ENCODE assay signal across 12 mouse cellular contexts in the genomic region with DNA sequence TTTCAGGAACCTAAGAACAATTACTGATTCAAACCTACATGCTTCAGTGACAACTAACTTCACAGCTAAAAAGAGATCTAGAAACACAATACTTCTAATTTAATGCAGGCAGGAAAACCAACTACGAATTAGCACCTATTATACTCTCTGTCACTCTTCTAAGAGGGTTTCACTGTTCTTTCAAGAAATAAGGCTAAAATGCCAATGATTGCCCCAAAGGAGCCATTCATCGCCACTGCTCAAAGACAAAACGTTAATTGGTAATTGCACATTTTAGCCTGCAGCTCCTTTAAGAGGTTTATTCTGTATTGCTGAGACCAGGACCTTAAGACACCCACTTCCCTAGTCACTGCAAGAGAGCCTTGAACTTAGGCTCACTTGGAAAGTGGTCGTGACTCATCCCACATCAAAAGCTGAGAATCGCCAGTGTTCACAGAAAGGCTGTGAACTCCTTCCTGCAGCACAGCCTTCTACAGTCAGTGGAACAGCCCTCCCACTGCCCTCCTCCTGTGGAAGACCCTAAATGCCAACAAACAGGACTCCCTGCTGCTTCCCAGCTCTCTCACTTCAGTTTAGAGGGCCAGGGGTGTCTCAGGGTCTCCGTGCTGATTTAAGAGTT. TPM values are rescaled to one million over a fixed set of nuclear protein-coding genes. Genes with fewer than 3 reads are reported as not detected.
DNase-seq lines count a peak whose midpoint lies in the region; ATAC-seq lines count a peak whose summit lies in the region.
"Had no signal": no experiment of that assay in that cellular context is flagged by ENCODE, and none has a peak within 500 bp of the region (broad histone marks: within the 10 kb centered on the region; RNA-seq: fewer than 3 reads in every experiment).

No protein-coding gene starts in this region.

- 0 out of 2 replicates have a peak overlapping the region, but pooled peaks have one; percentile 7 for H3K27ac ChIP-seq in neural tube, embryonic 11.5 days (ENCODE audit: low read depth, low read length)
- peak overlapping the region; percentile 25; the same call in 1 of the 2 replicates for H3K27ac ChIP-seq in forebrain, embryonic 11.5 days (ENCODE audit: low read depth, low read length)
- H3K27ac ChIP-seq in neural tube, embryonic 15.5 days (replicated peaks), result peak overlapping the region; percentile 48
- no peak overlapping the region for H3K27ac ChIP-seq in kidney, embryonic 15.5 days
- H3K27ac ChIP-seq: heart, embryonic 15.5 days; stomach, embryonic 15.5 days had no signal

- peaks cover 16% of the 10 kb centered on the region for H3K4me1 ChIP-seq in neural tube, embryonic 11.5 days (ENCODE audit: control insufficient read depth, insufficient read depth, low read length)
- H3K4me1 ChIP-seq in forebrain, embryonic 11.5 days (replicated peaks; ENCODE audit: control insufficient read depth, insufficient read depth, low read length), result peaks cover 8% of the 10 kb centered on the region; the same call in 1 of the 2 replicates
- peaks cover 16% of the 10 kb centered on the region for H3K4me1 ChIP-seq in neural tube, embryonic 15.5 days
- H3K4me1 ChIP-seq in kidney, embryonic 15.5 days, result 0 out of 2 replicates have a peak, but pooled peaks cover 6% of the 10 kb centered on the region
- H3K4me1 ChIP-seq: heart, embryonic 15.5 days had no signal

- 0 out of 2 replicates have a peak, but pooled peaks cover 3% of the 10 kb centered on the region for H3K36me3 ChIP-seq in neural tube, embryonic 11.5 days (ENCODE audit: control insufficient read depth, insufficient read depth, low read length)
- peaks cover 2% of the 10 kb centered on the region; the same call in 1 of the 2 replicates for H3K36me3 ChIP-seq in forebrain, embryonic 11.5 days (ENCODE audit: control insufficient read depth, insufficient read depth, low read length)
- H3K36me3 ChIP-seq in neural tube, embryonic 15.5 days, result peaks cover 32% of the 10 kb centered on the region
- peaks cover 30% of the 10 kb centered on the region for H3K36me3 ChIP-seq in kidney, embryonic 15.5 days

- no peak overlapping the region for H3K4me3 ChIP-seq in neural tube, embryonic 11.5 days (ENCODE audit: low read depth, low read length)
- H3K4me3 ChIP-seq in forebrain, embryonic 11.5 days (ENCODE audit: low read depth, low read length), result no peak overlapping the region
- H3K4me3 ChIP-seq in neural tube, embryonic 15.5 days (replicated peaks), result no peak overlapping the region
- no peak overlapping the region for H3K4me3 ChIP-seq in kidney, embryonic 15.5 days (replicated peaks)
- H3K4me3 ChIP-seq: heart, embryonic 15.5 days; stomach, embryonic 15.5 days had no signal

- no peaks in the 10 kb centered on the region for H3K9me3 ChIP-seq in neural tube, embryonic 11.5 days (ENCODE audit: control insufficient read depth, low read length)
- no peaks in the 10 kb centered on the region for H3K9me3 ChIP-seq in forebrain, embryonic 11.5 days (ENCODE audit: control insufficient read depth, low read length)
- no peaks in the 10 kb centered on the region for H3K9me3 ChIP-seq in neural tube, embryonic 15.5 days (replicated peaks)
- no peaks in the 10 kb centered on the region for H3K9me3 ChIP-seq in kidney, embryonic 15.5 days (replicated peaks)
- H3K9me3 ChIP-seq: heart, embryonic 15.5 days; stomach, embryonic 15.5 days had no signal

- 19% methylated on average over 6 of the region's 6 CpGs for WGBS in neural tube, embryonic 11.5 days
- WGBS in forebrain, embryonic 11.5 days, result 23% methylated on average over 6 of the region's 6 CpGs
- 12% methylated on average over 6 of the region's 6 CpGs for WGBS in neural tube, embryonic 15.5 days
- WGBS in kidney, embryonic 15.5 days, result 47% methylated on average over 6 of the region's 6 CpGs

- no peaks in the 10 kb centered on the region for H3K27me3 ChIP-seq in neural tube, embryonic 11.5 days (ENCODE audit: control insufficient read depth, insufficient read depth, low read length)
- no peaks in the 10 kb centered on the region for H3K27me3 ChIP-seq in forebrain, embryonic 11.5 days (ENCODE audit: control insufficient read depth, insufficient read depth, low read length)
- H3K27me3 ChIP-seq in neural tube, embryonic 15.5 days (replicated peaks), result no peaks in the 10 kb centered on the region
- no peaks in the 10 kb centered on the region for H3K27me3 ChIP-seq in kidney, embryonic 15.5 days
- H3K27me3 ChIP-seq: stomach, embryonic 15.5 days had no signal

- ATAC-seq in neural tube, embryonic 11.5 days (ENCODE audit: insufficient read depth, low FRiP score, low TSS enrichment), result no peak
- peak; percentile 65 for ATAC-seq in forebrain, embryonic 11.5 days (replicated peaks; ENCODE audit: low FRiP score)
- ATAC-seq in neural tube, embryonic 15.5 days (ENCODE audit: low FRiP score), result peak; percentile 30; the same call in 1 of the 2 replicates
- ATAC-seq in granulocyte monocyte progenitor cell, adult 5-6 weeks (replicated peaks; ENCODE audit: poor library complexity, severe bottlenecking), result no peak
- no peak for ATAC-seq in kidney, embryonic 15.5 days (replicated peaks; ENCODE audit: low FRiP score)

- H3K9ac ChIP-seq in neural tube, embryonic 11.5 days (ENCODE audit: low read length), result no peak overlapping the region
- H3K9ac ChIP-seq in forebrain, embryonic 11.5 days (ENCODE audit: low read length), result no peak overlapping the region
- H3K9ac ChIP-seq in neural tube, embryonic 15.5 days (replicated peaks), result no peak overlapping the region
- H3K9ac ChIP-seq in kidney, embryonic 15.5 days, result no peak overlapping the region
- H3K9ac ChIP-seq: heart, embryonic 15.5 days; lung, embryonic 14.5 days; stomach, embryonic 15.5 days had no signal

- DNase-seq in neural tube, embryonic 11.5 days (ENCODE audit: low spot score), result peak; percentile 19
- DNase-seq in neural tube, embryonic 10.5 days (ENCODE audit: extremely low spot score, low spot score), result no peak
- peak; percentile 65 for DNase-seq in adrenal gland, postnatal 14 days
- DNase-seq in forebrain, embryonic 11.5 days (ENCODE audit: low spot score), result no peak
- DNase-seq: kidney, adult 8-10 months; lung, embryonic 14.5 days; right cerebral cortex, adult 18-20 months had no signal

- no peak overlapping the region for H3K4me2 ChIP-seq in neural tube, embryonic 11.5 days (ENCODE audit: low read depth)
- no peak overlapping the region for H3K4me2 ChIP-seq in forebrain, embryonic 11.5 days (ENCODE audit: low read depth, low read length, severe bottlenecking)
- no peak overlapping the region for H3K4me2 ChIP-seq in neural tube, embryonic 15.5 days
- no peak overlapping the region for H3K4me2 ChIP-seq in kidney, embryonic 15.5 days
- H3K4me2 ChIP-seq: heart, embryonic 15.5 days; lung, embryonic 14.5 days; stomach, embryonic 15.5 days had no signal

RNA-seq across cellular contexts. Expression of a gene that starts 42.2 kb away (rescaled TPM):
- 112 and 118 TPM in 2 replicates for polyA plus RNA-seq in neural tube, embryonic 11.5 days (2014; fragmentation: Nextera tagmentation; extraction: Ambion mirVana)
- total RNA-seq in adrenal gland, postnatal 14 days (2021), result 9.4 and 12.7 TPM in 2 replicates
- 103 and 115 TPM in 2 replicates for polyA plus RNA-seq in forebrain, embryonic 11.5 days (2014; fragmentation: Nextera tagmentation; extraction: Ambion mirVana)
- 138 and 164 TPM in 2 replicates for polyA plus RNA-seq in neural tube, embryonic 15.5 days (2015; fragmentation: Nextera tagmentation; extraction: Ambion mirVana)
- 21.4 and 32.6 TPM in 2 replicates for total RNA-seq in granulocyte monocyte progenitor cell, adult 5-6 weeks (2014; fragmentation: Nextera tagmentation)
- 11.3 and 23.3 TPM in 2 replicates for total RNA-seq in granulocyte monocyte progenitor cell, adult 5-6 weeks (2017)
- 45.7 and 48.0 TPM in 2 replicates for polyA plus RNA-seq in kidney, embryonic 15.5 days (2015; fragmentation: Nextera tagmentation; extraction: Ambion mirVana)

Comparison
In these comparisons a context has a peak if more than half of its experiments do, and no peak if none do; other contexts are left out.
1. ATAC-seq: peak in forebrain, embryonic 11.5 days (single experiment) and neural tube, embryonic 15.5 days (single experiment); none in neural tube, embryonic 11.5 days (single experiment), granulocyte monocyte progenitor cell, adult 5-6 weeks (single experiment) and kidney, embryonic 15.5 days (single experiment).
2. DNase-seq: peak in neural tube, embryonic 11.5 days (single experiment) and adrenal gland, postnatal 14 days (single experiment); none in neural tube, embryonic 10.5 days (single experiment) and forebrain, embryonic 11.5 days (single experiment).